Mouse (Mus musculus) forebrain, embryonic 16.5 days (tissue): ENCODE data around the gene Ccdc110. TPM values are rescaled to one million over a fixed set of nuclear protein-coding genes. Genes with fewer than 3 reads are reported as not detected.

Experiments used
- ATAC-seq: fragments of 200-750 bp; cut with Nextera tagmentation; 2 replicates; pipeline ENCODE4 v1.8.0; 2017; ENCODE audit warnings: mild to moderate bottlenecking, moderate library complexity
- H3K27ac ChIP-seq: fragments of 300-500 bp; sonication (generic); 2 replicates; pipeline ENCODE4 v1.5.1; 2014; ENCODE audit warnings: low read length, control low read depth
- H3K27me3 ChIP-seq: fragments of 300-500 bp; sonication (generic); replicated peaks from 2 replicates; pipeline ENCODE4 v1.6.1; 2014; ENCODE audit warnings: low read length; ENCODE audit not compliant: control insufficient read depth, insufficient read depth
- H3K36me3 ChIP-seq: fragments of 300-500 bp; sonication (generic); 2 replicates; pipeline ENCODE4 v1.6.1; 2014; ENCODE audit not compliant: control insufficient read depth, insufficient read depth
- H3K4me1 ChIP-seq: fragments of 300-500 bp; sonication (generic); replicated peaks from 2 replicates; pipeline ENCODE4 v1.6.1; 2014; ENCODE audit warnings: low read length; ENCODE audit not compliant: control insufficient read depth, insufficient read depth
- H3K4me2 ChIP-seq: fragments of 300-500 bp; sonication (generic); 2 replicates; pipeline ENCODE4 v1.6.1; 2014; ENCODE audit warnings: mild to moderate bottlenecking, low read length, control low read depth
- H3K4me3 ChIP-seq: fragments of 300-500 bp; sonication (generic); replicated peaks from 2 replicates; pipeline ENCODE4 v1.5.1; 2014; ENCODE audit warnings: mild to moderate bottlenecking, low read length, control low read depth
- H3K9ac ChIP-seq: fragments of 300-500 bp; sonication (generic); replicated peaks from 2 replicates; pipeline ENCODE4 v1.6.1; 2014; ENCODE audit warnings: low read depth, low read length, control low read depth
- H3K9me3 ChIP-seq: fragments of 300-500 bp; sonication (generic); 2 replicates; pipeline ENCODE4 v1.6.1; 2016; ENCODE audit warnings: low read length; ENCODE audit not compliant: control insufficient read depth
- WGBS: fragments of 180-500 bp; shearing (Covaris S2); extraction: QIAGEN DNeasy Blood & Tissue Kit; methylation state at CpG from one replicate; pipeline ENCODE4 v1.1.7; 2014; 5-methylcytosine and 5-hydroxymethylcytosine counted together
- polyA plus RNA-seq: library from polyadenylated mRNA; unstranded; fragments of >200 nt; fragmentation: Nextera tagmentation; extraction: Ambion mirVana; gene quantifications from 2 replicates; pipeline ENCODE4 v1.2.1, GENCODE M21; 2015

Ccdc110 gene
- polyA plus RNA-seq, 1 experiment from 2014 or later = 0.37 TPM

DNA sequence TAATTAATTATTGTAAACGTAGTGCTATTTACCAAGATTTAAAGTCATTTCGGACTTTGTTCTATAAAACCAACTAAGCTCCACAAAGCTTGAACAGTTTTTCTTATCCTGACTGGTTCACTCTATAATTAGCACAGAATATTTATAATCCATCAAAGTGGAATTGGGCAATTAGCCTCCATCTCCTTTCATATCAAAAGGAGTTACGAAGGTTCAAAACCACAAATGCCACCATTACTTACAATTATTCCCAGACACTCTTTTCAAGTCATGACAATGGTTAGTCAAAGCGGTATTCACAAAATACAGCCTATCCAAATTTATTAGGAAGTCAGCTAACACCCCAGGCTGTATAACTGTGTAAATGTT is 28.2 kb upstream of the Ccdc110 start:
- 15% methylated on average over 4 of the region's 4 CpGs for WGBS
- peak; percentile 32; the same call in 1 of the 2 replicates for ATAC-seq
- Histone ChIP-seq H3K4me1 (peaks cover 6% of the 10 kb centered on the region), H3K4me3 (no peak overlapping the region), H3K9me3 (no peaks in the 10 kb centered on the region), H3K36me3 (no peaks in the 10 kb centered on the region), H3K9ac (no peak overlapping the region), H3K4me2 (no peak overlapping the region), H3K27me3 (0 out of 2 replicates have a peak, but pooled peaks cover 6% of the 10 kb centered on the region), H3K27ac (no peak overlapping the region)

GRCm38 (mm10) chr8:45913707-45914106 is 20.7 kb upstream of the Ccdc110 start:
- Histone ChIP-seq H3K4me2 (no peak overlapping the region), H3K9me3 (no peaks in the 10 kb centered on the region), H3K9ac (no peak overlapping the region), H3K4me1 (no peaks in the 10 kb centered on the region), H3K36me3 (no peaks in the 10 kb centered on the region), H3K27me3 (no peaks in the 10 kb centered on the region), H3K4me3 (no peak overlapping the region), H3K27ac (no peak overlapping the region)
- 94% methylated on average over 11 of the region's 11 CpGs for WGBS
- no peak for ATAC-seq

GRCm38 (mm10) chr8:45916496-45916895 is 17.9 kb upstream of the Ccdc110 start:
- Histone ChIP-seq H3K4me2 (no peak overlapping the region), H3K27me3 (no peaks in the 10 kb centered on the region), H3K9me3 (no peaks in the 10 kb centered on the region), H3K27ac (no peak overlapping the region), H3K4me1 (no peaks in the 10 kb centered on the region), H3K9ac (no peak overlapping the region), H3K4me3 (no peak overlapping the region), H3K36me3 (no peaks in the 10 kb centered on the region)
- ATAC-seq = no peak
- WGBS = 98% methylated on average over 3 of the region's 3 CpGs

GRCm38 (mm10) chr8:45917040-45917679 is 17.3 kb upstream of the Ccdc110 start:
- Histone ChIP-seq H3K4me1 (no peaks in the 10 kb centered on the region), H3K4me2 (no peak overlapping the region), H3K27me3 (no peaks in the 10 kb centered on the region), H3K9me3 (no peaks in the 10 kb centered on the region), H3K4me3 (no peak overlapping the region), H3K27ac (no peak overlapping the region), H3K9ac (no peak overlapping the region), H3K36me3 (no peaks in the 10 kb centered on the region)
- ATAC-seq = no peak
- 76% methylated on average over 20 of the region's 20 CpGs for WGBS

DNA sequence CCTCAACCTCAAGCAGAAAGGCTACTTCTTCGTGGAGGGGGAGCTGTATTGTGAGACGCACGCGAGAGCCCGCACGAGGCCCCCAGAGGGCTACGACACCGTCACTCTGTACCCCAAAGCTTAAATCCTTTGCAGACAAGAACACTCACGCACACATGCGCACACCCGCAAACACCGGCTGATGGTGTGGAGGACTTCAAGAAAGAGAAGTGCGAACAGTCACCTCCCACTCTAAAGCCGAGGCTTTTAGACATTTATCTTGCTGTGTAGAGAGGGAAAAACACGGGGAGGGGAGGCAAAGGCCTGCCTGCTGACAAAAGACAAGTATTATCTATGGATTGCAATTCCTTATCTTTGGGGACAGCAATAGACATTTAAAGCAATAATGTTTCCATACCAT is 15.5 kb upstream of the Ccdc110 start:
- H3K27ac ChIP-seq = no peak overlapping the region
- 87% methylated on average over 15 of the region's 15 CpGs for WGBS

DNA sequence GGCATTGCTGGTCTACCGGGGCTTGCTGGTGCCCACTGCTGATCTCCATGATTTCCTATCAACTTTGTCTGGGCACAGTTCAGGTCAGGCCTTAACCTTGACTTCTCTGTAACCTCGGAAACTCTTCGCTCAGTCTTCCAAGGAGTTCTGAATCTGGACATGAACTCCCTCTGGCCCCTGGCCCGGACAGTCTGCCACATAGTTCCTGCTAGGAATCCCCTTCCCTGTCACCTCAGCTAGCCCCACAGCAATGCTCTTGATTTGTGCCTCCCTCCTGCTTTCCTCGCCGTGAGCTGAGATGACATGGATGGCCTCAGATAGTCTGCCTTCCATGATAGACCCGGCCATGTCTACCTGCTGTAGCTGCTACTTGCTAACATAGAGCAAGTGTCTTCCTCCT is 14.0 kb upstream of the Ccdc110 start:
- H3K27ac ChIP-seq = no peak overlapping the region
- H3K36me3 ChIP-seq = no peaks in the 10 kb centered on the region
- ATAC-seq = no peak
- no peaks in the 10 kb centered on the region for H3K4me1 ChIP-seq
- 95% methylated on average over 7 of the region's 7 CpGs for WGBS
- no peak overlapping the region for H3K4me3 ChIP-seq
- no peaks in the 10 kb centered on the region for H3K9me3 ChIP-seq
- H3K9ac ChIP-seq = no peak overlapping the region
- H3K27me3 ChIP-seq = no peaks in the 10 kb centered on the region
- H3K4me2 ChIP-seq = no peak overlapping the region

More for the DNA sequence above, 15.5 kb upstream of the Ccdc110 start:
- H3K4me1 ChIP-seq = no peaks in the 10 kb centered on the region
- no peaks in the 10 kb centered on the region for H3K27me3 ChIP-seq
- H3K9me3 ChIP-seq = no peaks in the 10 kb centered on the region
- H3K9ac ChIP-seq = no peak overlapping the region
- H3K4me2 ChIP-seq = no peak overlapping the region
- no peak for ATAC-seq
- no peak overlapping the region for H3K4me3 ChIP-seq
- H3K36me3 ChIP-seq = no peaks in the 10 kb centered on the region

DNA sequence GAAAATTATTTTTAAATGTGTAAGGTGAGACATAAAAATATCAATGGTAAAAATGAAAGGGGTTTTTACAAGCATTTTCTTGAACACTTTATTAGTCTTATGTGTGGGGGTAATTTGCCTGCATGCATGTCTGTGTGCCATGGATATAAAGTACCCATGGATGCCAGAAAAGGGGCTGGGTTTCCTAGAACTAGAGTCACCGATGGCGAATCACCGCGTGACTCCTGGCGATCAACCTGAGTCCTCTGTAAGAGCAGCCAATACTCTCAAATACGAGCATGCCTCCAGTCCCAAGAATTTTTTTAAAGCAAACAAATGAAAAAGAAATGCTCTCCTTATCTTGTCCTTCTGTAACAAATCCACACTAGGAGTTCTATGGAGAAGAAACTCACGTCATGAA is 12.3 kb upstream of the Ccdc110 start:
- WGBS = 94% methylated on average over 7 of the region's 7 CpGs

DNA sequence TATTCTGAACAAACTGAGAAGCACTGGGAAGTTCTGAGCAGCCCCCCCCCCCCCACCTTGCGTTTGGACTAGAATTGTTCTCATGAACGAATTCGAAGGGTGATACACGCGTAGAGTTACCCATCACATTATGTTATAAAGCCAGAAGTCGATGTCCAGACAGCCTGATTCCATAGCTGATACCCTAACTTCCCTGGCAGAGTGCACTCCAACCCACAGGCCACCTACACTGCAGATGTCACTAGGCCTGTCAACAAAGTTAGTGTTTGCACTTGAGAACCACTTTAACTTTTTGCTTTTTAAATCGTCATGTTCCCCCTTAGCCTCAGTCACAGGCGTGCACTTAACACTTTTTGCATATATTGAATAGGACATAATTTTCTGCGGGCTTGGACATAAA is 2.6 kb downstream of the Ccdc110 start:
- Histone ChIP-seq H3K4me1 (peaks cover 3% of the 10 kb centered on the region; the same call in 1 of the 2 replicates), H3K27me3 (no peaks in the 10 kb centered on the region), H3K27ac (no peak overlapping the region), H3K9me3 (no peaks in the 10 kb centered on the region), H3K9ac (no peak overlapping the region), H3K36me3 (no peaks in the 10 kb centered on the region), H3K4me3 (no peak overlapping the region), H3K4me2 (no peak overlapping the region)
- WGBS = 84% methylated on average over 9 of the region's 9 CpGs
- no peak for ATAC-seq

More for the DNA sequence above, 12.3 kb upstream of the Ccdc110 start:
- Histone ChIP-seq H3K9me3 (no peaks in the 10 kb centered on the region), H3K36me3 (no peaks in the 10 kb centered on the region), H3K9ac (no peak overlapping the region), H3K4me3 (no peak overlapping the region), H3K27me3 (no peaks in the 10 kb centered on the region), H3K4me1 (no peaks in the 10 kb centered on the region), H3K4me2 (no peak overlapping the region), H3K27ac (no peak overlapping the region)
- no peak for ATAC-seq

DNA sequence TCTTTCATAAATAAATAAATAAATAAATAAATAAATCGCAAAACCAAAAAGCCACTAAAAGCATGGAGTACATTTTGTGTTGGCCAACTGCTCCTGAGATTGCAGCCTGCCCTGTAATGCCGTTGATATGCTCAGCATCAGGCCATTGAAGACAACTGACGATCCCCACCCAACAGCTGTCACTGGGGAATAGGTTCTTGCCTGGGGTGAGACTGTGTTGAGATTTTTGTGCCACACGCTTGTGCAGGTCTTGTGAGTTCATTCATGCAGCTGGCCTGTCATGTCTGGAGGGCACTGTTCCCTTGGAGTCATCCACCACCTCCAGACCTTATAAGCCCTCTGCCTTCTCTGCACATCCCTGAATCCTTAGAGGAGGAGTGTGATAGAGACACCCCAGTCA is 11.9 kb downstream of the Ccdc110 start:
- Histone ChIP-seq H3K4me3 (no peak overlapping the region), H3K27ac (no peak overlapping the region), H3K9me3 (no peaks in the 10 kb centered on the region), H3K36me3 (no peaks in the 10 kb centered on the region), H3K4me1 (no peaks in the 10 kb centered on the region; the same call in 1 of the 2 replicates), H3K27me3 (no peaks in the 10 kb centered on the region), H3K4me2 (no peak overlapping the region), H3K9ac (no peak overlapping the region)
- 95% methylated on average over 4 of the region's 4 CpGs for WGBS
- no peak for ATAC-seq

DNA sequence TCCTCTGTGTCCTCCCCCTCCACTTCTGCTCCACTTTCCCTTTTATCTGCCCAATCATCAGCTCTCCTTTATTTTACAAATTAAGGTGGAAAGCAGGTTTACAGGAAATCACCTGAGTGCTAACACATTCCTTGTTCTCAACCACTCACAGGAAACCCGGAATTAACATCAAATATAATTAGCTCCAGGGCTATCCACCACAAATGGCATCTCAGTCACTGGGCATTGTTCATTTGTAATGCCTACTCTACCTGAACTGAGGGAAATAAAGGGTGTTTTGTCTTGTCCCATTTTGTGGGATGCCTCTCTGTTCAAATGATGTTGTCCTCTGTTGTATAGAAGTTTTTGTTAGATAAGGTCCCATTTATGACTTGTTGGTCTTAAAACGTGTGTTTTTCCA is 16.2 kb downstream of the Ccdc110 start:
- no peaks in the 10 kb centered on the region for H3K27me3 ChIP-seq
- no peak for ATAC-seq
- H3K9me3 ChIP-seq = no peaks in the 10 kb centered on the region
- H3K4me1 ChIP-seq = no peaks in the 10 kb centered on the region; the same call in 1 of the 2 replicates
- no peak overlapping the region for H3K4me2 ChIP-seq
- WGBS = 26% methylated on average over 2 of the region's 2 CpGs
- H3K27ac ChIP-seq = no peak overlapping the region
- H3K36me3 ChIP-seq = no peaks in the 10 kb centered on the region
- no peak overlapping the region for H3K4me3 ChIP-seq
- no peak overlapping the region for H3K9ac ChIP-seq
